Mouse (Mus musculus) c-Kit-positive CD71-positive TER-119-negative erythroid progenitor cells, embryonic 14.5 days (primary cell): ENCODE results near the gene Larp1b.
"Not testable (repeated sequence)": the region's sequence is repeated elsewhere in the genome, so short reads cannot be mapped to it uniquely, and the experiment has no call there.

Experiments used
- DNase-seq: peaks from one replicate; pipeline ENCODE4 v3.0.0-alpha.2; 2013; ENCODE audit warnings: low read depth

The Larp1b gene

GRCm38 (mm10) chr3:40949170-40949902 lies at the start of gene Larp1b:
Gene Larp1b (plus strand): TSS chr3:40949828.
- peak; percentile 96 for DNase-seq

- DNase-seq: not testable (repeated sequence)
These were observed 47.2 kb upstream of the Larp1b start, which contains the start of gene 1700034I23Rik for GRCm38 (mm10) chr3:40902443-40902842. Gene 1700034I23Rik (minus strand): TSS chr3:40902543.

- DNase-seq: no peak
These were observed 11.4 kb upstream of the Larp1b start for GRCm38 (mm10) chr3:40938189-40938588.

GRCm38 (mm10) chr3:40938592-40938991 lies 11.0 kb upstream of the Larp1b start:
- DNase-seq: no peak

GRCm38 (mm10) chr3:40939019-40939418 lies 10.6 kb upstream of the Larp1b start:
- DNase-seq: no peak

GRCm38 (mm10) chr3:40949903-40950600 lies 424 bp downstream of the Larp1b start:
- DNase-seq: peak; percentile 11

GRCm38 (mm10) chr3:40950601-40951201 lies 1.1 kb downstream of the Larp1b start:
- DNase-seq: peak; percentile 51

- DNase-seq: peak; percentile 49
These were observed 1.7 kb downstream of the Larp1b start for GRCm38 (mm10) chr3:40951365-40951764.

- no peak for DNase-seq
These were observed 3.0 kb downstream of the Larp1b start for GRCm38 (mm10) chr3:40952606-40953005.

GRCm38 (mm10) chr3:40954792-40955191 lies 5.2 kb downstream of the Larp1b start:
- DNase-seq: no peak

- DNase-seq: no peak
These were observed 9.2 kb downstream of the Larp1b start for GRCm38 (mm10) chr3:40958831-40959230.

GRCm38 (mm10) chr3:40980758-40981157 lies 31.1 kb downstream of the Larp1b start:
- no peak for DNase-seq

- DNase-seq: no peak
These were observed 37.9 kb downstream of the Larp1b start for GRCm38 (mm10) chr3:40987539-40987938.

GRCm38 (mm10) chr3:40988722-40989121 lies 39.1 kb downstream of the Larp1b start:
- no peak for DNase-seq

GRCm38 (mm10) chr3:40991541-40991940 lies 41.9 kb downstream of the Larp1b start:
- DNase-seq: no peak

- DNase-seq: no peak
These were observed 45.5 kb downstream of the Larp1b start for GRCm38 (mm10) chr3:40995161-40995560.

GRCm38 (mm10) chr3:41009315-41009714 lies 59.7 kb downstream of the Larp1b start:
- no peak for DNase-seq

GRCm38 (mm10) chr3:41009990-41010389 lies 60.4 kb downstream of the Larp1b start:
- no peak for DNase-seq

GRCm38 (mm10) chr3:41010701-41011100 lies 61.1 kb downstream of the Larp1b start:
- DNase-seq: no peak

- no peak for DNase-seq
These were observed 62.8 kb downstream of the Larp1b start for GRCm38 (mm10) chr3:41012451-41012850.

- no peak for DNase-seq
These were observed 65.3 kb downstream of the Larp1b start for GRCm38 (mm10) chr3:41014946-41015345.

GRCm38 (mm10) chr3:41018022-41018608 lies 68.5 kb downstream of the Larp1b start:
- no peak for DNase-seq

- DNase-seq: no peak
These were observed 71.1 kb downstream of the Larp1b start for GRCm38 (mm10) chr3:41020687-41021086.
